Mouse (Mus musculus): Measurements from ENCODE around the gene Fut11. TPM values are rescaled to one million over a fixed set of nuclear protein-coding genes. Genes with fewer than 3 reads are reported as not detected.

Fut11 gene
- total RNA-seq (2021): 1 to 10 TPM; 2.7 to 4.0 TPM
- long read RNA-seq, experiment 1, full-length matches to known transcripts: 1 of 1 reads
- long read RNA-seq, experiment 1, partial matches to known transcripts: 0 of 1 reads
- long read RNA-seq, experiment 1, other reads (novel, unspliced or antisense): 0 of 1 reads
- long read RNA-seq, experiment 2, full-length matches to known transcripts: 4 of 5 reads
- long read RNA-seq, experiment 2, partial matches to known transcripts: 0 of 5 reads
- long read RNA-seq, experiment 2, other reads (novel, unspliced or antisense): 1 of 5 reads

GRCm38 (mm10) chr14:20694884-20695760, at the start of gene Fut11:
Fut11 (plus strand) TSS chr14:20694968.
- DNase-seq: peak; percentile 85

- no peak for DNase-seq
These were observed 49.2 kb upstream of the Fut11 start for GRCm38 (mm10) chr14:20645547-20645946.

GRCm38 (mm10) chr14:20646381-20646780, 48.4 kb upstream of the Fut11 start:
- DNase-seq: no peak

- DNase-seq: no peak
These were observed 43.8 kb upstream of the Fut11 start for GRCm38 (mm10) chr14:20651000-20651399.

GRCm38 (mm10) chr14:20651722-20652256, 43.0 kb upstream of the Fut11 start:
- peak; percentile 86 for DNase-seq

- DNase-seq: no peak
These were observed 39.9 kb upstream of the Fut11 start for GRCm38 (mm10) chr14:20654690-20655421.

GRCm38 (mm10) chr14:20655731-20656130, 39.0 kb upstream of the Fut11 start:
- DNase-seq: peak; percentile 68

GRCm38 (mm10) chr14:20656361-20656760, 38.4 kb upstream of the Fut11 start, which contains the start of gene Myoz1:
Myoz1 (minus strand) TSS chr14:20656540.
- DNase-seq: peak; percentile 79

- no peak for DNase-seq
These were observed 36.4 kb upstream of the Fut11 start for GRCm38 (mm10) chr14:20658326-20658725.

GRCm38 (mm10) chr14:20658902-20659301, 35.9 kb upstream of the Fut11 start:
- no peak for DNase-seq

GRCm38 (mm10) chr14:20659687-20660086, 35.1 kb upstream of the Fut11 start:
- no peak for DNase-seq

GRCm38 (mm10) chr14:20660827-20661660, 33.7 kb upstream of the Fut11 start:
- peak; percentile 90 for DNase-seq

- DNase-seq: no peak
These were observed 33.0 kb upstream of the Fut11 start for GRCm38 (mm10) chr14:20661661-20662331.

- DNase-seq: no peak
These were observed 32.0 kb upstream of the Fut11 start for GRCm38 (mm10) chr14:20662740-20663139.

- no peak for DNase-seq
These were observed 31.2 kb upstream of the Fut11 start for GRCm38 (mm10) chr14:20663601-20664000.

GRCm38 (mm10) chr14:20664436-20664835, 30.3 kb upstream of the Fut11 start:
- peak; percentile 73 for DNase-seq

- DNase-seq: no peak
These were observed 27.3 kb upstream of the Fut11 start for GRCm38 (mm10) chr14:20667469-20667868.

- peak; percentile 87 for DNase-seq
These were observed 26.5 kb upstream of the Fut11 start, which contains the start of gene Synpo2l for GRCm38 (mm10) chr14:20668154-20668810. Synpo2l (minus strand) TSS chr14:20668354.

GRCm38 (mm10) chr14:20672990-20673389, 21.8 kb upstream of the Fut11 start:
- DNase-seq: no peak

- no peak for DNase-seq
These were observed 21.1 kb upstream of the Fut11 start for GRCm38 (mm10) chr14:20673735-20674063.

Measured in gastrocnemius, postnatal 25 days (tissue).